Mouse (Mus musculus) forebrain, embryonic 15.5 days (tissue): ENCODE measurements around the gene Nr2c2ap. TPM values are rescaled to one million over a fixed set of nuclear protein-coding genes. Genes with fewer than 3 reads are reported as not detected.

Source experiments
- ATAC-seq: fragments of 200-750 bp; cut with Nextera tagmentation; replicated peaks from 2 replicates; pipeline ENCODE4 v1.8.0; 2017; ENCODE audit warnings: mild to moderate bottlenecking, moderate TSS enrichment, moderate library complexity
- H3K27ac ChIP-seq: fragments of 300-500 bp; sonication (generic); replicated peaks from 2 replicates; pipeline ENCODE4 v1.5.1; 2015; ENCODE audit warnings: mild to moderate bottlenecking, inconsistent platforms
- H3K27me3 ChIP-seq: fragments of 300-500 bp; sonication (generic); 2 replicates; pipeline ENCODE4 v1.6.1; 2015; ENCODE audit warnings: inconsistent platforms
- H3K36me3 ChIP-seq: fragments of 300-500 bp; sonication (generic); 2 replicates; pipeline ENCODE4 v1.6.1; 2015; ENCODE audit warnings: mild to moderate bottlenecking, inconsistent platforms
- H3K4me1 ChIP-seq: fragments of 300-500 bp; sonication (generic); 2 replicates; pipeline ENCODE4 v1.6.1; 2015; ENCODE audit warnings: inconsistent platforms
- H3K4me2 ChIP-seq: fragments of 300-500 bp; sonication (generic); replicated peaks from 2 replicates; pipeline ENCODE4 v1.6.1; 2015; ENCODE audit warnings: mild to moderate bottlenecking, inconsistent platforms
- H3K4me3 ChIP-seq: fragments of 300-500 bp; sonication (generic); 2 replicates; pipeline ENCODE4 v1.5.1; 2015; ENCODE audit warnings: mild to moderate bottlenecking, inconsistent platforms
- H3K9ac ChIP-seq: fragments of 300-500 bp; sonication (generic); replicated peaks from 2 replicates; pipeline ENCODE4 v1.6.1; 2015; ENCODE audit warnings: mild to moderate bottlenecking, inconsistent platforms
- H3K9me3 ChIP-seq: fragments of 300-500 bp; sonication (generic); 2 replicates; pipeline ENCODE4 v1.6.1; 2016; ENCODE audit warnings: inconsistent platforms
- WGBS: fragments of 180-500 bp; shearing (Covaris S2); methylation state at CpG from one replicate; pipeline ENCODE4 v1.1.7; 2015; ENCODE audit warnings: mixed read lengths; 5-methylcytosine and 5-hydroxymethylcytosine counted together
- microRNA-seq: library from miRNA; unstranded; fragments of <30 nt; microRNA quantifications from one replicate; pipeline ENCODE4, GENCODE M21; 2016
- polyA plus RNA-seq: library from polyadenylated mRNA; unstranded; fragments of >200 nt; fragmentation: Nextera tagmentation; extraction: Ambion mirVana; gene quantifications from 2 replicates; pipeline ENCODE4 v1.2.1, GENCODE M21; 2015

The Nr2c2ap gene
- polyA plus RNA-seq, 1 experiment from 2014 or later, result 43.3 TPM

DNA sequence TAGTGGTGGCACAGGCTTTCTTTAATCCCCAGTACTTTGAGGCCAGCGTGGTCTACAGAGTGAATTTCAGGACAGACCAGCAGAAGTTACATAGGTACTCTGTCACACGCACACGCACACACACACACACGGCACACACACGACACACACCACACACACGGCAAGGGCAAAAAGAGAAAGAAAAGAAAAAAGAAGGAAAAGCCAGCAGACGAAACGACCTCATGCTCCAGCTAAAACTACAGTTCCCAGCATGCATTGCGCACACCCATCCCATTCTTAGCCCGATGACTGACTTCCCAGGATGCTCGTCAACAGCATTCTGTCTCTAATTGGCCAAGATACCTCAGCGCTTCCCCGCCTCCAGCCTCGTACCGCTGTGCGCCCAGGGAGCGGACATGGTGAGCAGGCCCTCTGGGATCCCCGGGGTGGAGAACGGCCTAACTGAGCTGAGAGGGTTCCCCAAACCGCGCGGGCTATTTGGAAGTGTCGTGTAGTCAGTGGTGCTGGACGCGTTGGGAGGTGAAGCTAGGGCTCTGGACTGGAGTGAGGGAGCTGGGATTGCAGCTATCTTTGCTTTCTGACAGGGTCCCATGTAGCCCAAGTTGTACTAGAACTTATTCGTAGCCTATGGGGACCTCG, 41.0 kb downstream of the Nr2c2ap start, which contains the start of gene Tmem161a:
Gene Tmem161a (plus strand): TSS at position 314 of the 639 bp plus-strand sequence.
- H3K4me3 ChIP-seq, result peak within 1 kb of the TSS; percentile 71
- peak; percentile 98 for ATAC-seq
- WGBS, result 2% methylated on average over 27 of the region's 27 CpGs
- no peaks in the 10 kb centered on the region for H3K36me3 ChIP-seq
- H3K27me3 ChIP-seq, result no peaks in the 10 kb centered on the region
- peaks cover 20% of the 10 kb centered on the region for H3K4me1 ChIP-seq
- no peaks in the 10 kb centered on the region for H3K9me3 ChIP-seq
- H3K27ac ChIP-seq, result no peak within 1 kb of the TSS
- H3K4me2 ChIP-seq, result peak within 1 kb of the TSS; percentile 47
- H3K9ac ChIP-seq, result peak within 1 kb of the TSS; percentile 63

DNA sequence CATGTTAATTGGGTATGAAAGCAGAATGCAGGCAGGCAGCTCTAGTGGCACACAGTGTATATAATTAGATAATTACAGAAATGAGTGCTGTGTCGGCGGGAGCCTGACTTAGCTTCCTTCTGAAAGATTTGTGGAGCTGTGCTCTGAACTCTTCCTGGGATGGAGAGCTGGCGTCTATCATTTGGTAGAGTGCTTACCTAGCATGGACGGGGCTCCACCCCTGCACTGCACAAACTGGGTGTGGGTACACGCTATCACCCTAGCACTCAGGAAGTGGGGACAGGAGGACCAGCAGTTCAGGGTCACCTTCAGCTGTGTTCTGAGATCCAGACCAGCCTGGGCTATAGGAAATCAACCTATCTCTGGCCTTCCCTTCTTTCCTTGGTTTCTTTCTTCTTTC, 42.2 kb downstream of the Nr2c2ap start:
- Histone ChIP-seq H3K36me3 (peaks cover 4% of the 10 kb centered on the region; the same call in 1 of the 2 replicates), H3K4me3 (peak overlapping the region; percentile 71; the same call in 1 of the 2 replicates), H3K27me3 (no peaks in the 10 kb centered on the region), H3K4me1 (peaks cover 20% of the 10 kb centered on the region), H3K9ac (no peak overlapping the region), H3K9me3 (no peaks in the 10 kb centered on the region), H3K4me2 (peak overlapping the region; percentile 47), H3K27ac (no peak overlapping the region)
- 80% methylated on average over 5 of the region's 5 CpGs for WGBS
- ATAC-seq, result no peak

DNA sequence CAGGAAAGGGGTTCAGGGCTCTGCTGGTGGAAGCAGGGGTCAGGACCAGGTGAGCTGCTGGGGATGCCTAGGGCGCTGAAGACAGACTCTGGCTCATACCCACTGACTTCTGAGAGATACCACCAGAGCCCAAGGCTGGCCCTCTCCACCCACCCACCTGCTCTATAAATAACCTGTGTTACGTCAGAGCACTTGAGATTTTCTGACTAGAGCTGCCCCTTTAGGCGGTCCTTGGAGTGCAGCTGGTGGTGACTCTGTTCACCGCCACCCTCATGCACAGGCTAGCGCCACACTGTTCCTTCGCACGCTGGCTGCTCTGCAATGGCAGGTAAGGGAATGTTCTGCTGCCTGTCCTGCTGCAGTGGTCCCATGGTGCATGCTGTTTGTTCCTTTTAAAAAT, 42.9 kb downstream of the Nr2c2ap start:
- H3K4me3 ChIP-seq, result no peak overlapping the region
- no peaks in the 10 kb centered on the region for H3K9me3 ChIP-seq
- ATAC-seq, result no peak
- H3K4me1 ChIP-seq, result peaks cover 20% of the 10 kb centered on the region
- WGBS, result 92% methylated on average over 7 of the region's 7 CpGs
- H3K9ac ChIP-seq, result no peak overlapping the region
- no peak overlapping the region for H3K4me2 ChIP-seq
- H3K27me3 ChIP-seq, result no peaks in the 10 kb centered on the region
- H3K27ac ChIP-seq, result no peak overlapping the region
- peaks cover 8% of the 10 kb centered on the region; the same call in 1 of the 2 replicates for H3K36me3 ChIP-seq

DNA sequence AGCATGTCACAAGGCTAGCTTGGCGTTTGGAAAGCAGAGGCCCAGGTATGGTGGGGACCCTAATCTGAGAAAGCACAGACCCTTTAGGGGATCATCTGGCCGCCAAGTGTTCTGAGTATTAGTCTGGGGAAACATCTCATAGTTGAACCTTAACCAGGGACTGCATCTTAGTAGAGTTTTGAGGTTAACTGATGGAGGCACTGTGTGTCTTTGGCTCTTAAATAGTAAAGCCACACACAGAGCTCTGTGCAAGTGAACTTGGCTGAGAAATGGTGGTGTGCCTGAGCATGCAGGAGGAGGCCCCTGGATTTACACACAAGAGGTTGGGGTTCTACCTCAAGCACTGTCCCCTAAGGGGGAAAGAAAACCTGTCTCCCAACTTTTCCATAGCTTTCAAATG, 47.1 kb downstream of the Nr2c2ap start:
- H3K36me3 ChIP-seq, result peaks cover 26% of the 10 kb centered on the region
- no peaks in the 10 kb centered on the region for H3K9me3 ChIP-seq
- H3K4me1 ChIP-seq, result peaks cover 10% of the 10 kb centered on the region
- no peaks in the 10 kb centered on the region for H3K27me3 ChIP-seq
- ATAC-seq, result no peak
- no peak overlapping the region for H3K4me3 ChIP-seq
- no peak overlapping the region for H3K4me2 ChIP-seq
- no peak overlapping the region for H3K9ac ChIP-seq
- no peak overlapping the region for H3K27ac ChIP-seq
- 96% methylated on average over 2 of the region's 2 CpGs for WGBS

DNA sequence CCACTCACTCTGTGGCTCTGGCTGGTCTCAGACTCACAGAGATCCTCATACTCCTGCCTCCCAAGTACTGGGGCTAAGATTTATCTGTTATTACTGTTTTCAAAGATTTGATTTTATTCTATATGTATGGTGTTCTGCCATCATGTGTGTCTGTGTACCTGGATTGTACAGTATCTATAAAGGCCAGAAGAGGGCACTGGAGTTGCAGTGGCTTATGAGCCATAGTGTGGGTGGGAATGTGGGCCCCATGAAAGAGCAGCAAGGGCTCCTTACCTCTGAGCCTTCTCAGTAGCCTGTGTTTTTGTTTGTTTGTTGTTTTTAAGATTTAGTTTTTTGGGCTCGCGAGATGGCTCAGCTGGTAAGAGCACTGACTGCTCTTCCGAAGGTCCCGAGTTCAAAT, 47.9 kb downstream of the Nr2c2ap start:
- Histone ChIP-seq H3K9me3 (no peaks in the 10 kb centered on the region), H3K27ac (no peak overlapping the region), H3K4me2 (no peak overlapping the region), H3K36me3 (peaks cover 28% of the 10 kb centered on the region), H3K27me3 (no peaks in the 10 kb centered on the region), H3K4me1 (peaks cover 2% of the 10 kb centered on the region), H3K9ac (no peak overlapping the region), H3K4me3 (no peak overlapping the region)
- WGBS, result 93% methylated on average over 4 of the region's 4 CpGs
- ATAC-seq, result no peak

DNA sequence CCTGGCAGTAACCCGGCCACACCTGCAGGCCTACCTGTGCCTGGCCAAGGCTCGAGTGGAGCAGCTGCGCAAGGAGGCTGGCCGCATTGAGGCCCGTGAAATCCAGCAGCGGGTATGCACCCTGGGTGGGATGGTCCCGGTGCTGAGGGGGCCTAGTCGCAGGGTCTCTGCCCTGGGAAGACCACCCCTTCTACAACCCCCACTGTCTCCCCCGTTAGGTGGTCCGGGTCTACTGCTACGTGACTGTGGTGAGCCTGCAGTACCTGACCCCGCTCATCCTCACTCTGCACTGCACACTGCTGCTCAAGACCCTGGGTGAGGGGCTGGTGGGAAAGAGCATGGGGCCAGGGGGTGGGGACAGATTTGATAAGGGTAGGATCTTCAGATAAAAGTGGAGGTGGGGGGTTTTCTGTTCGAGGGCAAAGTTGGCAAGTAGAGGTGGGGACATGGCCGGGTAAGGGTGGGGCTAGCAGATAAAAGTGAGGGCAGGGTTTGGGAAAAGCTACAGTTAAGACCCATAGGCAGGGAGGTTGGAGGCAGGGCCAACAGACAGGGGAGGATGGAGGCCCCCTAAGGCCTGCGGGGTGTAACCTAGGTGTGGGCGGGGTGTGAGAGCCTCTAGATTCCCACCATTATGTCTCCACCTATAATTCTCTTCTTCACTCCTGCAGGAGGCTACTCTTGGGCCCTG, 50.2 kb downstream of the Nr2c2ap start:
- H3K9ac ChIP-seq, result no peak overlapping the region
- no peak for ATAC-seq
- H3K9me3 ChIP-seq, result no peaks in the 10 kb centered on the region
- H3K4me2 ChIP-seq, result no peak overlapping the region
- H3K27me3 ChIP-seq, result no peaks in the 10 kb centered on the region
- no peak overlapping the region for H3K4me3 ChIP-seq
- peaks cover 28% of the 10 kb centered on the region for H3K36me3 ChIP-seq
- H3K4me1 ChIP-seq, result no peaks in the 10 kb centered on the region
- WGBS, result 93% methylated on average over 16 of the region's 16 CpGs
- H3K27ac ChIP-seq, result no peak overlapping the region

DNA sequence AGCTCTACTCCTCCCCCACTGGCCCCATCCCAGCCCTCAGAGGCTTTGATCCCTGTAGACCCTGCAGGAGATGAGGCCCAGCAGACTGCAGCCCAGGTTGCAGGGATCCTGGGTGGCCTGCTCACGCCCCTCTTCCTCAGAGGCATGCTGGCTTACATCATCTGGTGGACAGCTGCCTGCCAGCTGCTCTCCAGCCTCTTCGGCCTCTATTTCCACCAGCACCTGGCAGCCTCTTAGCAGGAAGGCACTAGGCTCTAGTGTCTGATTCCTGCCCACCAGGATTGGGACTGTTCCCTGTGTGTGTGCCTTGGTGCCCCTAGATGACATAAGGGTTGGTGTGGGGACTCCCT, 50.7 kb downstream of the Nr2c2ap start:
- Histone ChIP-seq H3K9me3 (no peaks in the 10 kb centered on the region), H3K9ac (no peak overlapping the region), H3K4me3 (no peak overlapping the region), H3K4me2 (no peak overlapping the region), H3K4me1 (no peaks in the 10 kb centered on the region), H3K27me3 (no peaks in the 10 kb centered on the region), H3K36me3 (peaks cover 28% of the 10 kb centered on the region), H3K27ac (no peak overlapping the region)
- WGBS, result 75% methylated on average over 2 of the region's 2 CpGs
- no peak for ATAC-seq

DNA sequence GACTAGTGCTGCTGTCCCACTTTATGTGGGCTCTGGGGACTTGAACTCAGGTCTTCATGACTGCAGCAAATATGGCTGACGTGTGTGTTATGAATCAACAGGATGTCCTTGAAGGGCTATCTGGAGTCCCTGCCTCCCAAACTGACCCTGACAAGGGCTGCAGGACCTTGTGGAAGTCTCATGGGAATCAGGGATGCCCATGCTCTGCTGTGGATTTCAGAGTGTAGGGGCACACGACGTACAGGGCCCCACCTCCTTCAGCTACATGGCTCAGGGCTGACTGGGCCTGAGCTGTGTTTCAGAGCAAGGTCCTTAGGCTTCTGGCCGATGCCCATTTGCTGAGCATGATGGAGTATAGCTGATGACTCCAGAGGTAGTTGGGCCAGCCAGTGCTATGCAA, 52.1 kb downstream of the Nr2c2ap start:
- H3K4me2 ChIP-seq, result no peak overlapping the region
- no peaks in the 10 kb centered on the region for H3K27me3 ChIP-seq
- ATAC-seq, result no peak
- H3K9me3 ChIP-seq, result no peaks in the 10 kb centered on the region
- H3K27ac ChIP-seq, result no peak overlapping the region
- peaks cover 25% of the 10 kb centered on the region for H3K36me3 ChIP-seq
- WGBS, result 90% methylated on average over 4 of the region's 4 CpGs
- no peaks in the 10 kb centered on the region for H3K4me1 ChIP-seq
- H3K9ac ChIP-seq, result no peak overlapping the region
- no peak overlapping the region for H3K4me3 ChIP-seq

Small RNA genes lying within 50 kb of the gene (microRNA-seq; reads per million reads assigned to microRNA genes)
- gene Mir7066, result 2.9 reads per million, percentile 6 among the genes with 10 or more reads in this experiment

Other genes with a start within 250 kb of the Nr2c2ap start
- 3.6 and 4.0 TPM in 2 replicates for gene Cilp2, start 243.6 kb upstream of the Nr2c2ap start, polyA plus RNA-seq
- gene Tssk6, start 229.1 kb upstream of the Nr2c2ap start, polyA plus RNA-seq, result 3.4 and 3.8 TPM in 2 replicates
- 173 and 179 TPM in 2 replicates for gene Ndufa13, start 228.8 kb upstream of the Nr2c2ap start, polyA plus RNA-seq
- 8.9 and 9.0 TPM in 2 replicates for gene Yjefn3, start 228.6 kb upstream of the Nr2c2ap start, polyA plus RNA-seq
- gene Gatad2a, start 134.9 kb upstream of the Nr2c2ap start, polyA plus RNA-seq, result 28.3 and 35.5 TPM in 2 replicates
- 84.5 and 85.9 TPM in 2 replicates for gene Mau2, start 88.6 kb upstream of the Nr2c2ap start, polyA plus RNA-seq
- gene Sugp1, start 88.5 kb upstream of the Nr2c2ap start, polyA plus RNA-seq, result 60.9 and 66.5 TPM in 2 replicates
- gene Tm6sf2, start 58.4 kb upstream of the Nr2c2ap start, polyA plus RNA-seq, result 1.3 and 1.5 TPM in 2 replicates
- 0.15 and 0.38 TPM in 2 replicates for gene Hapln4, start 47.9 kb upstream of the Nr2c2ap start, polyA plus RNA-seq
- 144 and 152 TPM in 2 replicates for gene Ncan, start 10.5 kb upstream of the Nr2c2ap start, polyA plus RNA-seq
- gene Rfxank, start 7.8 kb downstream of the Nr2c2ap start, polyA plus RNA-seq, result 11.5 and 13.4 TPM in 2 replicates
- gene Borcs8, start 8.2 kb downstream of the Nr2c2ap start, polyA plus RNA-seq, result 48.4 and 50.3 TPM in 2 replicates
- 0.22 and 0.23 TPM in 2 replicates for gene Mef2b, start 8.4 kb downstream of the Nr2c2ap start, polyA plus RNA-seq
- 54.2 and 58.1 TPM in 2 replicates for gene Tmem161a, start 41.0 kb downstream of the Nr2c2ap start, polyA plus RNA-seq
- 3.8 and 4.4 TPM in 2 replicates for gene Slc25a42, start 81.0 kb downstream of the Nr2c2ap start, polyA plus RNA-seq
- 83.3 and 85.6 TPM in 2 replicates for gene Sugp2, start 102.9 kb downstream of the Nr2c2ap start, polyA plus RNA-seq
- 90.3 and 94.5 TPM in 2 replicates for gene Armc6, start 103.1 kb downstream of the Nr2c2ap start, polyA plus RNA-seq
- gene Homer3, start 151.5 kb downstream of the Nr2c2ap start, polyA plus RNA-seq, result 52.5 and 55.7 TPM in 2 replicates
- 52.2 and 53.8 TPM in 2 replicates for gene Ddx49, start 171.2 kb downstream of the Nr2c2ap start, polyA plus RNA-seq
- 266 and 271 TPM in 2 replicates for gene Cope, start 171.2 kb downstream of the Nr2c2ap start, polyA plus RNA-seq
- 31.3 and 31.9 TPM in 2 replicates for gene Cers1, start 184.4 kb downstream of the Nr2c2ap start, polyA plus RNA-seq
- gene Gdf1, start 198.5 kb downstream of the Nr2c2ap start, polyA plus RNA-seq, result 0.87 and 5.1 TPM in 2 replicates
- gene Upf1, start 221.9 kb downstream of the Nr2c2ap start, polyA plus RNA-seq, result 17.5 and 17.8 TPM in 2 replicates
- 0.14 TPM in 1 of 2 replicates, not detected in the other for gene Comp, start 242.2 kb downstream of the Nr2c2ap start, polyA plus RNA-seq